Mouse (Mus musculus): ENCODE measurements around the gene Swsap1. TPM values are rescaled to one million over a fixed set of nuclear protein-coding genes. Genes with fewer than 3 reads are reported as not detected.

The Swsap1 gene
- polyA plus RNA-seq, 1 experiment from 2014 or later: 14.6 TPM

DNA sequence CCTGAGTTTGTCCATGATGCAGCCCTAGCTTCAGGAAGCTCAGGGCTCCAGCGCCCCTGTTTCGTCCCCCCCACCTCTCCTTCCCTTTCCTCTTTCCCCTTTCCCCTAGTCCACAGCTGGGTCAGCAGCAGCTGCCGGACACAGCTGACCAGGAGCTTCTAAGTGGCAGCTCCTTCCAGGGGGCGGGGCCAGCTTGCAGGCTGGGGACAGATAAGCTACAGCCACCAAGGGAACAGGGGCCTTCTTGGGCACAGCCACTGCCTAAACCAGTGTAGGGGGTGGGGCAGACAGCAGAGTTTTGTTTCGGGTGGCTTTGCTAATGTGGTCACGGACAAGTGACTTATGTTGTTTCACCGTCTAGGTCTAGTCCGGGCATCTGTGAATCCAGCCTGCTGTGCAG, 7.9 kb downstream of the Swsap1 start, which contains the start of gene Epor:
Gene Epor, minus strand, starts transcription at position 90 of the 400 bp plus-strand sequence.
- WGBS: 18% methylated on average over 8 of the region's 8 CpGs
- Histone ChIP-seq H3K4me3 (ENCODE audit: low read depth, low read length) (peak within 1 kb of the TSS; percentile 27), H3K27ac (ENCODE audit: low read depth, low read length) (no peak within 1 kb of the TSS), H3K36me3 (ENCODE audit: control insufficient read depth, insufficient read depth, low read length) (no peaks in the 10 kb centered on the region), H3K4me1 (replicated peaks; ENCODE audit: control insufficient read depth, insufficient read depth, low read length) (peaks cover 10% of the 10 kb centered on the region; the same call in 1 of the 2 replicates), H3K9ac (ENCODE audit: low read depth, low read length) (no peak within 1 kb of the TSS), H3K9me3 (ENCODE audit: control insufficient read depth, low read length) (no peaks in the 10 kb centered on the region), H3K27me3 (ENCODE audit: control insufficient read depth, insufficient read depth, low read length) (peaks cover 40% of the 10 kb centered on the region), H3K4me2 (replicated peaks; ENCODE audit: low read depth, low read length) (peak within 1 kb of the TSS; percentile 51)
- DNase-seq (ENCODE audit: low spot score) (peak; percentile 41), ATAC-seq (ENCODE audit: low FRiP score) (peak; percentile 42)

DNA sequence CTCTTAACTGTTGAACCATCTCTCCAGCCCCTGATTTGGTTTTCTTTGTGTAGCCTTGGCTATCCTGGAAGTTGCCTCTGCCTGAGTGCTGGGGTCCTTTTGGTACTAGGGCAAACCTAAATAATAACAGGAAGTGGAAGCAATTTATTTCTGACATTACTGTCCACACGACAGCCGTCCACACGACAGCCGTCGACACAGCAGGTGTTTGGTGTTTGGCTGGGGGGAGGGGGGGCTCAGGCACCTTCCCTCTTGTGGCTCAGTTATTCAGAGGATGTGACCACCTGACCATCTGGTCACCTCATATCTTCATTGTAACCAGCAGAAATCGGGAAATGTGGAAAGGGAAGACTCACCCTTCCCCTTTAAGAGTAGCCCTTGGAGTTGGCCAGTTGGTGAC, 13.3 kb downstream of the Swsap1 start:
- H3K4me2 ChIP-seq (replicated peaks; ENCODE audit: low read depth, low read length): no peak overlapping the region
- H3K4me1 ChIP-seq (replicated peaks; ENCODE audit: control insufficient read depth, insufficient read depth, low read length): no peaks in the 10 kb centered on the region
- no peak for ATAC-seq (ENCODE audit: low FRiP score)
- no peak overlapping the region for H3K27ac ChIP-seq (ENCODE audit: low read depth, low read length)
- no peaks in the 10 kb centered on the region for H3K9me3 ChIP-seq (ENCODE audit: control insufficient read depth, low read length)
- H3K9ac ChIP-seq (ENCODE audit: low read depth, low read length): no peak overlapping the region
- DNase-seq (ENCODE audit: low spot score): no peak
- 72% methylated on average over 6 of the region's 6 CpGs for WGBS
- H3K36me3 ChIP-seq (ENCODE audit: control insufficient read depth, insufficient read depth, low read length): no peaks in the 10 kb centered on the region
- no peaks in the 10 kb centered on the region for H3K27me3 ChIP-seq (ENCODE audit: control insufficient read depth, insufficient read depth, low read length)
- no peak overlapping the region for H3K4me3 ChIP-seq (ENCODE audit: low read depth, low read length)

DNA sequence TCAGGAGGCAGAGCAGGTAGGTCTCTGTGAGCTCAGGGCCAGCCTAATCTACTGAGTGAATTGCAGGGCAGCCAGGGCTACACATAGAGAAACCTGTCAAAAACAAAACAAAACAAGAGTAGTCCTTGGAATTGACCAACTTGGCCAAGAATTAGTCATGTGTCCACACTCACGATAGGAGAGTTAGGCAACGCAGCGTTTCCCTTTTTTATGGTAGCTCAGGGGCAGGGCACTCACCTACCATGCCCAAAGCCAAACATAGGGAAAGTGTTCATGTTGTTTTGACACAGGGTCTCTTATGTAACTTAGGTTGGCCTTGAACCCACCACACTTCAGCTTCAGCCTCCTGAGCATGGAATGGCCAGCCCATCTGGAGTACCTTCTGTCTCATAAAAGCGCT, 13.7 kb downstream of the Swsap1 start:
- H3K9ac ChIP-seq (ENCODE audit: low read depth, low read length): no peak overlapping the region
- H3K4me3 ChIP-seq (ENCODE audit: low read depth, low read length): no peak overlapping the region
- 90% methylated on average over 4 of the region's 4 CpGs for WGBS
- no peak overlapping the region for H3K27ac ChIP-seq (ENCODE audit: low read depth, low read length)
- no peak for DNase-seq (ENCODE audit: low spot score)
- no peak for ATAC-seq (ENCODE audit: low FRiP score)
- H3K4me1 ChIP-seq (replicated peaks; ENCODE audit: control insufficient read depth, insufficient read depth, low read length): no peaks in the 10 kb centered on the region
- no peaks in the 10 kb centered on the region for H3K36me3 ChIP-seq (ENCODE audit: control insufficient read depth, insufficient read depth, low read length)
- H3K9me3 ChIP-seq (ENCODE audit: control insufficient read depth, low read length): no peaks in the 10 kb centered on the region
- no peaks in the 10 kb centered on the region for H3K27me3 ChIP-seq (ENCODE audit: control insufficient read depth, insufficient read depth, low read length)
- H3K4me2 ChIP-seq (replicated peaks; ENCODE audit: low read depth, low read length): no peak overlapping the region

DNA sequence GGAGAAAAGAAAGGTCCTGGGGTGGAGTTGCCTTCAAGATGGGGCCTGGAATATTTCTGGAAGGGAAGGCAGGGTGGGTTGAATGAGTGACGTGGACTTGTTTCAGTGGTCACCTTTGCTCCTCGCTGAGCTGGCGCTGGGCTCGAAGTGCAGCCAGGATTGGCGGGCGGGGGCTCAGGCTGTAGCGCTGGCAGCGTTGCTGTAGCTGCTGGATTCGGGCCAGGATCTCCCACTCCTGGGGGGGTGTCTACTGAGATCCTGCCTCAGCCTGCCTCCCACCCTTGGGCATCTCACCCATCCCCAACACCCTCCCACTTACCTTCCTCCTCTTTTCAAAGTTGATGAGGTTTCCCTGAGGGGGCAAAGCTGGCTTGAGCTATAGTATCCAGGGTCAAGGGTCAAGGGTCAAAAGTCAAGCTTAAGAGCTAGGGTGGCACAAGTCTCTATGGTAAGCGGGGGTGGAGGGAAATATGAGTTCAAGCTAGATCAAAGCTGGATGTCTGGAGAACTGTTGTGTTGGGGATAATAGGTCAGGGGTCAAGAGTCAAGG, 21.1 kb downstream of the Swsap1 start:
- 90% methylated on average over 10 of the region's 10 CpGs for WGBS
- Histone ChIP-seq H3K4me2 (replicated peaks; ENCODE audit: low read depth, low read length) (no peak overlapping the region), H3K27ac (ENCODE audit: low read depth, low read length) (no peak overlapping the region), H3K36me3 (ENCODE audit: control insufficient read depth, insufficient read depth, low read length) (no peaks in the 10 kb centered on the region), H3K9ac (ENCODE audit: low read depth, low read length) (no peak overlapping the region), H3K9me3 (ENCODE audit: control insufficient read depth, low read length) (no peaks in the 10 kb centered on the region), H3K27me3 (ENCODE audit: control insufficient read depth, insufficient read depth, low read length) (no peaks in the 10 kb centered on the region), H3K4me3 (ENCODE audit: low read depth, low read length) (no peak overlapping the region), H3K4me1 (replicated peaks; ENCODE audit: control insufficient read depth, insufficient read depth, low read length) (no peaks in the 10 kb centered on the region)
- ATAC-seq (ENCODE audit: low FRiP score) (no peak), DNase-seq (ENCODE audit: low spot score) (no peak)

DNA sequence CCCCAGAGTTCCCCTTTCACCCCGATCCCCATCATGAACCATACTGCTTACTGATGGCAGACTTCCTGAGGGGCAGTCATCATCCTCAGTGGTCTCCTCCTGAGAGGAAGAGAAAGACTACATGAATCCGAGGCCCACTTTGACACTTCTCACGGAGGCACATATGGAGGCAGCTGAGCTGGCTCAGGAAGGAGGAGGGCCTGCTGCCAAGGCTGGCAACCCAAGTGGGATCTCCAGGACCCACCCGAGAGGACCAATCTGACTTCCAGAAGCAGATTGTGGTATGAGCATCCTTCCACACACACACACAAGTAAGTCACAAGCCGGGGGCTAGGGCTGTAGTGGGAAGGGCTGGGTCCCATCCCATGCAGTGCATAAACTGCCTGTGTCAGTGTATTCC, 21.8 kb downstream of the Swsap1 start:
- H3K4me2 ChIP-seq (replicated peaks; ENCODE audit: low read depth, low read length): no peak overlapping the region
- H3K36me3 ChIP-seq (ENCODE audit: control insufficient read depth, insufficient read depth, low read length): no peaks in the 10 kb centered on the region
- no peaks in the 10 kb centered on the region for H3K9me3 ChIP-seq (ENCODE audit: control insufficient read depth, low read length)
- H3K4me1 ChIP-seq (replicated peaks; ENCODE audit: control insufficient read depth, insufficient read depth, low read length): no peaks in the 10 kb centered on the region
- no peak overlapping the region for H3K4me3 ChIP-seq (ENCODE audit: low read depth, low read length)
- no peak overlapping the region for H3K27ac ChIP-seq (ENCODE audit: low read depth, low read length)
- ATAC-seq (ENCODE audit: low FRiP score) (no peak), DNase-seq (ENCODE audit: low spot score) (no peak)
- no peaks in the 10 kb centered on the region for H3K27me3 ChIP-seq (ENCODE audit: control insufficient read depth, insufficient read depth, low read length)
- WGBS: 89% methylated on average over 5 of the region's 5 CpGs
- no peak overlapping the region for H3K9ac ChIP-seq (ENCODE audit: low read depth, low read length)

DNA sequence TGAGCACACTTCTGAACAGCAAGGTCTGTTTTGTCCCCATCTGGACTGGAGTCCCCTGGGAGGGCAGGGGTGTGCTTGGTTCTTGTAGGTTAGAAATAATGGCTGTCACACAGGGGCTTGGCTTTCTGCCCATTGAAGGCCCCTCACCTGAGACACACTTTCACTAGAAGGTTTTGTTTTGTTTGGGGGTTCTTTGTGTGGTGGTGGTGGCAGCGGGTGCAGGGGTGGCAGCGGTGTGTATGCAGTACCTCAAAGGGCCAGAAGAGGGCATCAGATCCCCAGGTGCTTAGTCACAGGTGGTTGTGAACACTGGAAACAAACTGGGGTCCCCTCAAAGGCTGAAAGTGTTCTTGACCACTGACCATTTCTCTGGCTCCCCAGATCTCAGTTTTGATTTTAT, 22.4 kb downstream of the Swsap1 start:
- no peaks in the 10 kb centered on the region for H3K9me3 ChIP-seq (ENCODE audit: control insufficient read depth, low read length)
- H3K4me1 ChIP-seq (replicated peaks; ENCODE audit: control insufficient read depth, insufficient read depth, low read length): no peaks in the 10 kb centered on the region
- peak; percentile 42 for DNase-seq (ENCODE audit: low spot score)
- no peak overlapping the region for H3K4me3 ChIP-seq (ENCODE audit: low read depth, low read length)
- no peak for ATAC-seq (ENCODE audit: low FRiP score)
- no peak overlapping the region for H3K9ac ChIP-seq (ENCODE audit: low read depth, low read length)
- no peak overlapping the region for H3K4me2 ChIP-seq (replicated peaks; ENCODE audit: low read depth, low read length)
- H3K27me3 ChIP-seq (ENCODE audit: control insufficient read depth, insufficient read depth, low read length): no peaks in the 10 kb centered on the region
- H3K36me3 ChIP-seq (ENCODE audit: control insufficient read depth, insufficient read depth, low read length): no peaks in the 10 kb centered on the region
- H3K27ac ChIP-seq (ENCODE audit: low read depth, low read length): no peak overlapping the region
- 17% methylated on average over 2 of the region's 2 CpGs for WGBS

DNA sequence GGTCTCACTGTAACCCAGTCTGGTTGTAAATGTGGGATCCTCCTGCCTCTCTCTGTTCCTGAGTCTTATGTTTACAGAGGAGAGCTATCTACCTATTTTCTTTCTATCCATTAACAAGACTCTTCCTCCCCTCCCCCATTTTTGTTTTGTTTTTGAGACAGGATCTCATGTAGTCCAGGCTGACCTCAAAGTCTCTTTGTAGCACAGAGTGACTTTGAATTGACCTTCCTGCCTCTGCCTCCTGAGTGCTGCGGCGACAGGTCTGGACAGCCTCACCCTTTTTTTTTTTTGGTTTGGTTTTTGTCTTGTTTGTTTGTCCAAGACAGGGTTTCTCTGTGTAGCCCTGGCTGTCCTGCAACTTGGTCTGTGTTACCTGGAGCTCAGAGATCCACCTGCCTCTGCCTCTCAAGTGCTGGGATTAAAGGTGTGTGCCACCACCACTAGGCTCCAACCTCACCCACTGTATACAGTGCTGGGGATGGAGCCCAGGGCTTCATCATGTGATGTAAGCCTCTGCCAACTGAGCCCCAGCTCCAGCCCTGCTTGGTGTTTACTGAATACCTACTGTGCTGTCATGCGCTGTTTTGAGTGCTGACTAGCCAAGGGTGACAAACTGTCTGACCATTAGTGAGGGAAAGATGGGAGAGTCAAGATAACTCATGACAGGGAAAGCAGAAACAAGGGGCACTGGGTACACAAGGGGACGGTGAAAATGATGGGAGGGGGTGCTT, 23.0 kb downstream of the Swsap1 start:
- 91% methylated on average over 4 of the region's 4 CpGs for WGBS
- no peak for DNase-seq (ENCODE audit: low spot score)

DNA sequence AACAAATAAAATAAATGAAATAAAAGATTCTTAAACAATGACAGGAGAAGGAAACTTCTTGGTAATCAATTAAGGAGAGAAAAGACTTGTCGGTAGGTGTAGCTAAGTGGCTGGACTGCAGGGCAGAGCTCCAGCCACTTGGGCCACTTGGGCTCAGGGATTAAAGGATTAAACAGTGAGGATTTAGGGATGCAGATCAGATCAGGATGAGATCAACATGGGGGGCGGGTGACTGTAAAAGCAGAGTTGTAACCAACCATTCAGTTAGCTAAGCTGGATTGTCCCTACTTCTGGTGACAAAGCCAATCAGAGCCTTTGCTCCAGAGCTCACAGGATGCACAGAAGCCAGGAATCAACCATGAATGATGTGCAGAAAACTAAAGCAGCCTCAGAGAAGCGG, 28.4 kb downstream of the Swsap1 start:
- H3K4me1 ChIP-seq (replicated peaks; ENCODE audit: control insufficient read depth, insufficient read depth, low read length): no peaks in the 10 kb centered on the region; the same call in 1 of the 2 replicates
- ATAC-seq (ENCODE audit: low FRiP score): no peak

More for the DNA sequence above, 23.0 kb downstream of the Swsap1 start:
- no peak overlapping the region for H3K4me3 ChIP-seq (ENCODE audit: low read depth, low read length)
- no peaks in the 10 kb centered on the region for H3K4me1 ChIP-seq (replicated peaks; ENCODE audit: control insufficient read depth, insufficient read depth, low read length)
- ATAC-seq (ENCODE audit: low FRiP score): no peak
- H3K9me3 ChIP-seq (ENCODE audit: control insufficient read depth, low read length): no peaks in the 10 kb centered on the region
- H3K27me3 ChIP-seq (ENCODE audit: control insufficient read depth, insufficient read depth, low read length): no peaks in the 10 kb centered on the region
- no peak overlapping the region for H3K9ac ChIP-seq (ENCODE audit: low read depth, low read length)
- no peak overlapping the region for H3K4me2 ChIP-seq (replicated peaks; ENCODE audit: low read depth, low read length)
- H3K36me3 ChIP-seq (ENCODE audit: control insufficient read depth, insufficient read depth, low read length): no peaks in the 10 kb centered on the region
- H3K27ac ChIP-seq (ENCODE audit: low read depth, low read length): no peak overlapping the region

More for the DNA sequence above, 28.4 kb downstream of the Swsap1 start:
- no peak for DNase-seq (ENCODE audit: low spot score)
- Histone ChIP-seq H3K4me3 (ENCODE audit: low read depth, low read length) (no peak overlapping the region), H3K27me3 (ENCODE audit: control insufficient read depth, insufficient read depth, low read length) (peaks cover 27% of the 10 kb centered on the region), H3K9me3 (ENCODE audit: control insufficient read depth, low read length) (no peaks in the 10 kb centered on the region), H3K36me3 (ENCODE audit: control insufficient read depth, insufficient read depth, low read length) (no peaks in the 10 kb centered on the region), H3K4me2 (replicated peaks; ENCODE audit: low read depth, low read length) (no peak overlapping the region), H3K9ac (ENCODE audit: low read depth, low read length) (no peak overlapping the region), H3K27ac (ENCODE audit: low read depth, low read length) (no peak overlapping the region)
- WGBS: 34% methylated on average over 3 of the region's 3 CpGs
